Mouse (Mus musculus): ENCODE measurements at regions not wholly inside any gene's neighbourhood (a gene's known extent, or its start where the extent isn't known, plus 50 kb on each side); places are given as distances from the start of the nearest gene placed in this dataset.
"Not testable (repeated sequence)": the region's sequence is repeated elsewhere in the genome, so short reads cannot be mapped to it uniquely, and the experiment has no call there.

DNA sequence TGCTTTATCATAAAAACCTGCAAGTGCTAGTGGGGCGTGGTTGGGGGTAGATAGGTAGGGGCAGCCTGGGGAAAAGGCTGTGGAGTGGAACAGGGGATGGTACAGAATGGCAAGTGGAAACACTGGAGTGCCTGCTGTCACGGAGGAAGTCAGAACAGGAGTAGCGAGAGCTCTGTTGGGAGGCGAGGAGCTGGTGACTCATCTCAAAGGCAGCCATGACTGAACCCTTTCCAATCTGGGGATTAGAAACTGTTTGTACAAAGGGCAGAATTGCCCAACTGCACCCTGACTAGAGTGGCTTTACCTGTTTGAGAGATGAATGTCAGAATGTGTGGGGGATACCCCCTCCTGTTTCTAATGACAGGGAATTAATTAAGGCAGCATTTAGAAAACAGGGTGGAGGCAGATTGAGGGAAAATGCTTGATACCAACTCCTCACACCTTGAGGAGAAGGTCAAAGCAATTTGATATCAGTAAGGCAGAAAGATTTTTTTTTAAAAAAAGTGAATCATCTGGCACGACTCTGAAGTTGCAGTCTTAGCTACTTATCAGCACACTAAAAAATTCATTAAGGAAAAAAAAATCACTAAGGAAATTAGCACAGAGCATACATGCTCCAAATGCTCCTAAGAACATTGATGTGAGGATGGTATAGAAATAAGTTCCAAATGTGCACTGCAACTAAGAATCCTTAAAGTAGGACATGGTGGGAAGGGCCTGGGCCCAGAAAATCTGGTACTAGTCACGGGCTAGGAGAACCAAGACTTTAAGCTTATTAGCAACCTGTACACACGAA is 54.7 kb upstream of the Usp25 start:
- H3K4me1 ChIP-seq (ENCODE audit: control insufficient read depth, insufficient read depth, low read length) = no peaks in the 10 kb centered on the region
- no peak for ATAC-seq (replicated peaks; ENCODE audit: extremely low read depth, insufficient read depth, low FRiP score)
- H3K27ac ChIP-seq (ENCODE audit: low read length) = no peak overlapping the region
- no peaks in the 10 kb centered on the region for H3K9me3 ChIP-seq (replicated peaks; ENCODE audit: control insufficient read depth, low read length)
- H3K4me2 ChIP-seq (ENCODE audit: low read depth, low read length) = no peak overlapping the region
- H3K9ac ChIP-seq (ENCODE audit: low read length) = no peak overlapping the region
- WGBS = 51% methylated on average over 7 of the region's 7 CpGs
- no peaks in the 10 kb centered on the region for H3K27me3 ChIP-seq (ENCODE audit: control insufficient read depth, insufficient read depth, low read length)
- no peak overlapping the region for H3K4me3 ChIP-seq (ENCODE audit: low read length)
- no peaks in the 10 kb centered on the region for H3K36me3 ChIP-seq (ENCODE audit: control insufficient read depth, insufficient read depth)

DNA sequence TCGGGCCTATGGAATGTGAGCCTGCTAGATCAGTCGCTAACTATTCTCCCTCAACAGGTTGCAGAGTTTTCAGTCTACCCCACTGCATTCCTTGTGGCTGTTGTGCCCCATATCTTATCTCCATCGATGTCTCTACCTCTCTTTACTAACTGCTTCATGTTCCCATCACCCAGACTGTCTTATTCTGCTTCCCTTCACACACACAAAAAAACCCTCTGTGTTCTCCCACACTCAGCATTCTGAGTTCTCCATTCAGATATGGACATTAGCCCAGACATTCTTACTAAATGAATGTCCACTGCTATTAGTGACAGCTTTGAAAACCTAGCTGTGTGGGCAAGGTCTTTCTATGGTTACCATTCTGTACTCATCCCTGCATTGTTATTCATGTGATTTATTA is 56.0 kb upstream of the Usp25 start:
- Histone ChIP-seq H3K9ac (ENCODE audit: low read length) (no peak overlapping the region), H3K4me3 (ENCODE audit: low read length) (no peak overlapping the region), H3K4me1 (ENCODE audit: control insufficient read depth, insufficient read depth, low read length) (no peaks in the 10 kb centered on the region), H3K27ac (ENCODE audit: low read length) (no peak overlapping the region), H3K9me3 (replicated peaks; ENCODE audit: control insufficient read depth, low read length) (no peaks in the 10 kb centered on the region), H3K36me3 (ENCODE audit: control insufficient read depth, insufficient read depth) (no peaks in the 10 kb centered on the region), H3K27me3 (ENCODE audit: control insufficient read depth, insufficient read depth, low read length) (no peaks in the 10 kb centered on the region), H3K4me2 (ENCODE audit: low read depth, low read length) (no peak overlapping the region)
- no peak for ATAC-seq (replicated peaks; ENCODE audit: extremely low read depth, insufficient read depth, low FRiP score)
- 44% methylated on average over 3 of the region's 3 CpGs for WGBS

DNA sequence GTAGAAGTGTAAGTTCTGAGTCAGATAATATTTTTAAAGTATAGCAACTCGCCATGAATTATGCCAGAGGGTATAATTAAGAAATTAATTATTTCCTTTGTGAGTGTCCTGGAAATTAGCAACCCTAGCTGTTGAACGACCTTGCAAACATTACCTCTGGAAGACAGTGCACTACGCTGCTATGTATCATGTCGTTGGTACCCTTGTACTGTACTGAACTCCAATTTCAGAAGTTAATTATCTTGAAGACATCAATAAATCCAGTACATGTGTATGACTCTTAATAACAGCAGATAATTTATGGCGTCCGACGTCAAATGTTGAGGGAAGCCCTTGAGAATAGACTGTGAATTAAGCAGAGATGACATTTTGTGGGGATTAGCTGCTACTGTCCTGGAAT is 56.4 kb upstream of the Usp25 start:
- 78% methylated on average over 7 of the region's 7 CpGs for WGBS
- H3K4me1 ChIP-seq (ENCODE audit: control insufficient read depth, insufficient read depth, low read length) = no peaks in the 10 kb centered on the region
- no peaks in the 10 kb centered on the region for H3K27me3 ChIP-seq (ENCODE audit: control insufficient read depth, insufficient read depth, low read length)
- H3K27ac ChIP-seq (ENCODE audit: low read length) = no peak overlapping the region
- no peaks in the 10 kb centered on the region for H3K9me3 ChIP-seq (replicated peaks; ENCODE audit: control insufficient read depth, low read length)
- H3K36me3 ChIP-seq (ENCODE audit: control insufficient read depth, insufficient read depth) = no peaks in the 10 kb centered on the region
- no peak for ATAC-seq (replicated peaks; ENCODE audit: extremely low read depth, insufficient read depth, low FRiP score)
- H3K4me3 ChIP-seq (ENCODE audit: low read length) = no peak overlapping the region
- no peak overlapping the region for H3K4me2 ChIP-seq (ENCODE audit: low read depth, low read length)
- H3K9ac ChIP-seq (ENCODE audit: low read length) = no peak overlapping the region

DNA sequence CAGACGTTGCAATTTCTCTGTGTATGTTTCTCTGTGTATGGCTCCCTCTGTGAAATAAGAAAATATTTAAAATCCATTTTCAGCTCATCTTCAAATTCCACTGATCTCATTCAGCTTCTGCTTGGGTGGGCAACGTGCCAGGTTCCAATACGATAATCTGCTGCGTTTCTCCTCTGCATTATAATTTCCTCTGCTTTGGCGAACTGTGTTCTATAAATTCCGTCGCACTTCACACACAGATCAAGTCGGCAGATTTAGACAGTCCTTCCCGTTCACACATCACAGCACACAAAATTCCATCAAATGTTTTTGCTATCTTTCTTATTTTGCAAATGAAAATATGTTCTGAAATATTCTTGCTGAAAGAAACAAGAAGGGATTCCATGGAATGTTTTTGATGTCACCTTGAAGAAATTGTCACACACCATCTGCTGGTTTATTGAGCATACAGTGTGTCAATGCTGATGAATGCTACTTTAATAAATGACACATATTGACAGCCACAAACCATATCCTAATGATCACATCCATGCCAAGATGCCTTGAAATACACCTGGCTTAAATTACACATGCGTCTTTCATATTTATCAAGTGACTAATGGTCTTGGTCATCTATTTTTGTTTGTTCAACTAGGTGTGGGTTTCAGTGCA is 62.5 kb upstream of the Usp25 start:
- Histone ChIP-seq H3K9ac (ENCODE audit: low read length) (no peak overlapping the region), H3K27ac (ENCODE audit: low read length) (no peak overlapping the region), H3K4me3 (ENCODE audit: low read length) (no peak overlapping the region), H3K4me1 (ENCODE audit: control insufficient read depth, insufficient read depth, low read length) (no peaks in the 10 kb centered on the region), H3K9me3 (replicated peaks; ENCODE audit: control insufficient read depth, low read length) (no peaks in the 10 kb centered on the region), H3K4me2 (ENCODE audit: low read depth, low read length) (no peak overlapping the region), H3K27me3 (ENCODE audit: control insufficient read depth, insufficient read depth, low read length) (no peaks in the 10 kb centered on the region), H3K36me3 (ENCODE audit: control insufficient read depth, insufficient read depth) (no peaks in the 10 kb centered on the region)
- no peak for ATAC-seq (replicated peaks; ENCODE audit: extremely low read depth, insufficient read depth, low FRiP score)
- 69% methylated on average over 10 of the region's 10 CpGs for WGBS

DNA sequence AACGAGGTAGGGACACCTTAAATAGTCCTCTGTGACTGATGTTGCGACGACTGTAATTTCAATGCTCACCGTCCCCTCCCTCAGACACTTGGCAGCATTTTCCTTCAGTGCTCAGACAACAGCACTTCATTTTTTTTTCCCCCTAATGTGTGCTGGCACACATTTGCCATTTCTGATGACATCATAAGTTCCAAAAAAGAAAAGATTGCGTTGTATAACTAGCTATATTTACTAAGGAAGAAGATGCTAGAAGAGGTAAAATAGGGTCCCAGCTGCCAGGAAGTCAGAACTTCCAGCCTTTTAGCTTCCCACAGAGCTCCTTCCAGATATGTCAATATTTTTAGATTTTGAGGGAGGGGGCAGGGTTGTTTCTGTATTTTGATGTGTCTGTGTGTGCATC is 66.5 kb upstream of the Usp25 start:
- ATAC-seq (replicated peaks; ENCODE audit: extremely low read depth, insufficient read depth, low FRiP score) = no peak
- H3K27me3 ChIP-seq (ENCODE audit: control insufficient read depth, insufficient read depth, low read length) = no peaks in the 10 kb centered on the region
- H3K4me1 ChIP-seq (ENCODE audit: control insufficient read depth, insufficient read depth, low read length) = no peaks in the 10 kb centered on the region
- no peak overlapping the region for H3K9ac ChIP-seq (ENCODE audit: low read length)
- H3K27ac ChIP-seq (ENCODE audit: low read length) = no peak overlapping the region
- no peak overlapping the region for H3K4me2 ChIP-seq (ENCODE audit: low read depth, low read length)
- H3K9me3 ChIP-seq (replicated peaks; ENCODE audit: control insufficient read depth, low read length) = no peaks in the 10 kb centered on the region
- WGBS = 60% methylated on average over 5 of the region's 5 CpGs
- H3K4me3 ChIP-seq (ENCODE audit: low read length) = no peak overlapping the region
- no peaks in the 10 kb centered on the region for H3K36me3 ChIP-seq (ENCODE audit: control insufficient read depth, insufficient read depth)

DNA sequence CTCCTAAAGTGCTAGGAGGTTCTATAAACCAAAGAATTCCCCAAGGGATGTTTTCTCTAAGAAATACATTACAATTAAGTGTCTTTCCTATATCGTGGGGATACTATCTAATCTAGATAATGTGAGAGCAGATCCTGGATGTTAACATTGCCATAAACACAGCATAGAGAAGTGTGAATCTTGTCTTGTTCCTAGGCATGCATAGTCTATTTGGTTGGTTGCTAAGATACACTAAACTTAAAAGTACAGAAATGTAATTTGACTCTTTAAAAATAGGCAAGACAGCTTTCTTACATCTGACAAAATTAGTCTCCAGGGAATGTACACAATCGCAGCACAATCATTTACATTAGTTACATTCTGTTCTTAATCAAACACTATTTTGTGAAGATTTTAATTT is 75.4 kb upstream of the Usp25 start:
- Histone ChIP-seq H3K36me3 (ENCODE audit: control insufficient read depth, insufficient read depth) (no peaks in the 10 kb centered on the region), H3K4me2 (ENCODE audit: low read depth, low read length) (no peak overlapping the region), H3K4me1 (ENCODE audit: control insufficient read depth, insufficient read depth, low read length) (no peaks in the 10 kb centered on the region), H3K27ac (ENCODE audit: low read length) (no peak overlapping the region), H3K9me3 (replicated peaks; ENCODE audit: control insufficient read depth, low read length) (peaks cover 5% of the 10 kb centered on the region; the same call in 1 of the 2 replicates), H3K9ac (ENCODE audit: low read length) (no peak overlapping the region), H3K4me3 (ENCODE audit: low read length) (no peak overlapping the region), H3K27me3 (ENCODE audit: control insufficient read depth, insufficient read depth, low read length) (no peaks in the 10 kb centered on the region)
- no peak for ATAC-seq (replicated peaks; ENCODE audit: extremely low read depth, insufficient read depth, low FRiP score)
- 58% methylated on average over 2 of the region's 2 CpGs for WGBS

DNA sequence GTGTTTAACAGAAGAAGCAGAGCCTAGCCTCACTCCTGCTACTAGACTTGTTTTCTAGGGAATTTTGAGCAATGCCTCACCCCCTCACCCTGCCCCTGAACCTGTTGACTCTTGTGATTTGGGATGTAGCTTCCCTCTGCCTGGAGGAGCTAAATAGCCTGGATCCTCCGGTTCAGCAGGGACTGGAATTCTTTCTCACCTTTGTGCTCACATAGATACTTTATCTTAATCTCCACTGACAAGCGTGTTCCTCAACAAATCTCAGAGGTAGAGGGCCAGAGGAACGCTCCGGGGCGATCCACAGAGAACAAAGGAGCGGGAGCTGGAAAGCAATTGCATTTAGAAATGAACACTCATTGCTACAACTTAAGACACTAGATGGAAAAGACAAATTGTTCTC is 85.6 kb upstream of the Usp25 start:
- 44% methylated on average over 6 of the region's 6 CpGs for WGBS
- Histone ChIP-seq H3K27me3 (ENCODE audit: control insufficient read depth, insufficient read depth, low read length) (no peaks in the 10 kb centered on the region), H3K4me2 (ENCODE audit: low read depth, low read length) (no peak overlapping the region), H3K9ac (ENCODE audit: low read length) (no peak overlapping the region), H3K36me3 (ENCODE audit: control insufficient read depth, insufficient read depth) (no peaks in the 10 kb centered on the region), H3K4me3 (ENCODE audit: low read length) (no peak overlapping the region), H3K27ac (ENCODE audit: low read length) (no peak overlapping the region), H3K9me3 (replicated peaks; ENCODE audit: control insufficient read depth, low read length) (no peaks in the 10 kb centered on the region), H3K4me1 (ENCODE audit: control insufficient read depth, insufficient read depth, low read length) (no peaks in the 10 kb centered on the region)
- no peak for ATAC-seq (replicated peaks; ENCODE audit: extremely low read depth, insufficient read depth, low FRiP score)

DNA sequence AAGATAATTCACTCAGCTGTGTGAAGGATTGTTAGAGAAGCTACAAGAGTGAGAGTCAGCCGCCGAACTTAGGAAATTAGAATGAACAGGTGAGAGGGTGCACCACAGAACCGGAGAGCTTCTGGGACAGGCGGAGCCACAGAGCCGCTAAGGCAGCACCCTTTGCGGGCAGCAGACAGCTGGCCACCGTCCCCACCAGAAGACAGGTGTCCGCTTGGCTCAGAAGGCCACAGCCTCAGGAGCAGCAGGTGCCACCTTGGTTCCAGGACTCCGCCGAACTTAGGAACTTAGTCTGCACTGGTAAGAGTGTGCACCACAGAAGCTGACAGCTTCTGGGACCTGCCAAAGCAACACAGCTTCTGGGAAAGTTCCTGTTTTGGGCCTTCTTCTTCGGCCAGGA is 93.4 kb upstream of the Usp25 start:
- WGBS = 92% methylated on average over 11 of the region's 11 CpGs

DNA sequence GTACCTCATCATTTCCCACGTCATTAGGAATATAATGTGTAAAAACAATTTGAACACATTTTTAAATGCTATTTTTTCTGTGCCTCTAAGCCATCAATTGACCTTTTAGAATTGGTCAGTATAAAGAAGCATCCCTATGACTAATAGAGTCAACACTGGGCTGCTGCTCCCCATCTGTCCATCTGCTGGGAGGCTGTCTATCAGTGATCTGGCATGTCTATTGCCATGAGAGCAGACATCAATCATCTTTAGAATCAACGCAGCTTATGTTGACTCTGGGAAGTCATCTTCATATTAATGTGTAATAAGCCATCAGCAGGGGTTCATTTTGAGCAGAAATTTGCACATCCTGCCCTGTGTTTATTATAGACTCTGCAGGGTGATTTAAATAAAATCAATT is 94.9 kb upstream of the Usp25 start:
- no peaks in the 10 kb centered on the region for H3K27me3 ChIP-seq (ENCODE audit: control insufficient read depth, insufficient read depth, low read length)
- H3K9me3 ChIP-seq (replicated peaks; ENCODE audit: control insufficient read depth, low read length) = no peaks in the 10 kb centered on the region
- H3K4me1 ChIP-seq (ENCODE audit: control insufficient read depth, insufficient read depth, low read length) = no peaks in the 10 kb centered on the region
- WGBS = 74% methylated on average over 2 of the region's 2 CpGs
- no peak for ATAC-seq (replicated peaks; ENCODE audit: extremely low read depth, insufficient read depth, low FRiP score)
- H3K4me2 ChIP-seq (ENCODE audit: low read depth, low read length) = no peak overlapping the region
- no peak overlapping the region for H3K4me3 ChIP-seq (ENCODE audit: low read length)
- H3K36me3 ChIP-seq (ENCODE audit: control insufficient read depth, insufficient read depth) = no peaks in the 10 kb centered on the region
- no peak overlapping the region for H3K27ac ChIP-seq (ENCODE audit: low read length)
- H3K9ac ChIP-seq (ENCODE audit: low read length) = no peak overlapping the region

More for the DNA sequence above, 93.4 kb upstream of the Usp25 start:
- H3K27ac ChIP-seq (ENCODE audit: low read length); H3K4me1 ChIP-seq (ENCODE audit: control insufficient read depth, insufficient read depth, low read length); H3K9ac ChIP-seq (ENCODE audit: low read length); H3K36me3 ChIP-seq (ENCODE audit: control insufficient read depth, insufficient read depth); H3K9me3 ChIP-seq (replicated peaks; ENCODE audit: control insufficient read depth, low read length); ATAC-seq (replicated peaks; ENCODE audit: extremely low read depth, insufficient read depth, low FRiP score); H3K4me2 ChIP-seq (ENCODE audit: low read depth, low read length); H3K4me3 ChIP-seq (ENCODE audit: low read length); H3K27me3 ChIP-seq (ENCODE audit: control insufficient read depth, insufficient read depth, low read length): not testable (repeated sequence)

All from heart, embryonic 16.5 days (tissue).